ENCODE assay signal across 21 mouse cellular contexts in genomic region chr5:113281557-113281956, GRCm38 (mm10). TPM values are rescaled to one million over a fixed set of nuclear protein-coding genes. Genes with fewer than 3 reads are reported as not detected.
"Had no signal": no experiment of that assay in that cellular context is flagged by ENCODE, and none has a peak within 500 bp of the region (broad histone marks: within the 10 kb centered on the region; RNA-seq: fewer than 3 reads in every experiment).

No protein-coding gene starts in this region.

- DNase-seq: retina, postnatal 1 day; right cerebral cortex, adult 18-20 months; right cerebral cortex, postnatal 14 days; right cerebral cortex, postnatal 25 days; right cerebral cortex, postnatal 4 days; spleen, adult 18-20 months; thymus, adult 18-20 months; thymus, adult 2 months; thymus, postnatal 14 days; thymus, postnatal 25 days; thymus, postnatal 36 days; thymus, postnatal 4 days had no signal

- H3K27me3 ChIP-seq: stomach, embryonic 15.5 days had no signal

- H3K9me3 ChIP-seq: neural tube, embryonic 15.5 days; stomach, embryonic 15.5 days had no signal

- H3K9ac ChIP-seq: neural tube, embryonic 15.5 days; stomach, embryonic 15.5 days had no signal

- H3K4me2 ChIP-seq: neural tube, embryonic 15.5 days; stomach, embryonic 15.5 days had no signal

- H3K27ac ChIP-seq: neural tube, embryonic 15.5 days; stomach, embryonic 15.5 days; stomach, postnatal 0 days had no signal

- H3K36me3 ChIP-seq: stomach, embryonic 15.5 days had no signal

- H3K4me1 ChIP-seq: neural tube, embryonic 15.5 days; stomach, embryonic 15.5 days had no signal

- H3K4me3 ChIP-seq: neural tube, embryonic 15.5 days; stomach, embryonic 15.5 days had no signal

RNA-seq across cellular contexts. Expression of gene Tmem211, which starts 54.8 kb away (rescaled TPM):
- polyA plus RNA-seq: neural tube, embryonic 14.5 days; neural tube, embryonic 15.5 days; small intestine, adult 2 months; spleen, adult 2 months; stomach, embryonic 14.5 days; testis, adult 2 months; thymus, adult 2 months; thymus, postnatal 0 days had no signal
